Mouse (Mus musculus): ENCODE data around the gene Isy1. TPM values are rescaled to one million over a fixed set of nuclear protein-coding genes. Genes with fewer than 3 reads are reported as not detected.

Isy1 gene
- polyA plus RNA-seq, 1 experiment from 2014 or later, result 81.0 TPM

GRCm38 (mm10) chr6:87796251-87796880 is 42.2 kb downstream of the Isy1 start:
- DNase-seq (ENCODE audit: low spot score) (no peak), ATAC-seq (replicated peaks; ENCODE audit: insufficient number of reproducible peaks, low FRiP score, low TSS enrichment, low read depth) (no peak)
- H3K4me1 ChIP-seq (ENCODE audit: control insufficient read depth, insufficient read depth, low read length), result no peaks in the 10 kb centered on the region
- no peak overlapping the region for H3K4me2 ChIP-seq (ENCODE audit: low read depth, low read length)
- H3K9ac ChIP-seq (replicated peaks; ENCODE audit: low read length), result no peak overlapping the region
- no peak overlapping the region for H3K4me3 ChIP-seq (ENCODE audit: low read depth, low read length)
- H3K9me3 ChIP-seq (replicated peaks; ENCODE audit: control insufficient read depth, low read length), result no peaks in the 10 kb centered on the region
- no peak overlapping the region for H3K27ac ChIP-seq (replicated peaks; ENCODE audit: low read depth, low read length)
- WGBS, result 92% methylated on average over 6 of the region's 6 CpGs
- peaks cover 6% of the 10 kb centered on the region; the same call in 1 of the 2 replicates for H3K36me3 ChIP-seq (replicated peaks; ENCODE audit: control insufficient read depth, insufficient read depth, low read depth, low read length)
- H3K27me3 ChIP-seq (ENCODE audit: control insufficient read depth, insufficient read depth, low read length), result no peaks in the 10 kb centered on the region

DNA sequence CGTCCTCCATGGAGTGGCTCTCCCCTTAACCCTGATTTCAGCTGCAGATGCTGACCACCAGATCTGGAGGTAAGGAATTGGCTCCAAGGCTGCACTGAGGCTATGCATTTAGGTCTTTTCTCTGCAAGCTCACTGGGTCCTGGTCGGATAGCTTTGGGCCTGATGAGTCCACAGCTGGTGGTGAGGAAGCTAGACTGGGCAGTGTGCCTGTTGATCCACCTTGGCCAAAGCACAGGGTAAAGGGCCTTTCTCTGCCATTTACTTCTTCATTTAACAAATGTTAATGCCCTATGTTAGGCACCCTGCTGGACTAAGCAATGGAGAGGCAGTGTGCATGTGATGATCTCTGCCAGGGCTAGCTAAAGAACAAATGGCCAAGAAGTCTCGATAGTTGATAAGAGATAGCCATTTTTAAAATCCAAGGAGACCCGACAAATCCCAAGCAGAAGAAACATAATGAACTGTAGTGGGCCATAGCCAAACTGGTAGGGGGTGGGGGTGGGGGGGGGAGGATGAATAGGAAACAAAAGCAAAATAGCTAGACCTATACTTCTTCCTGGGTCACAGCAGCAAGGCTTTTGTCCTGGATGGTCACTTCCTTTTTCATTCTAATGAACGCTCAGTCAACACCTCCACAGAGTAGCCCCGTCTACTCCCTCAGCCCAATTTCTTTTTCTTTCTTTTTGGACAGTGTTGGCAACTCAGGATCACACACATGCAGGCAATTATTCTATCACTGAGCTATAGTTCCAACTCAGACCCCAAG is 43.0 kb downstream of the Isy1 start:
- Histone ChIP-seq H3K27me3 (ENCODE audit: control insufficient read depth, insufficient read depth, low read length) (no peaks in the 10 kb centered on the region), H3K36me3 (replicated peaks; ENCODE audit: control insufficient read depth, insufficient read depth, low read depth, low read length) (peaks cover 6% of the 10 kb centered on the region; the same call in 1 of the 2 replicates), H3K9me3 (replicated peaks; ENCODE audit: control insufficient read depth, low read length) (no peaks in the 10 kb centered on the region), H3K4me1 (ENCODE audit: control insufficient read depth, insufficient read depth, low read length) (no peaks in the 10 kb centered on the region), H3K4me3 (ENCODE audit: low read depth, low read length) (no peak overlapping the region), H3K4me2 (ENCODE audit: low read depth, low read length) (no peak overlapping the region), H3K9ac (replicated peaks; ENCODE audit: low read length) (no peak overlapping the region), H3K27ac (replicated peaks; ENCODE audit: low read depth, low read length) (no peak overlapping the region)
- DNase-seq (ENCODE audit: low spot score) (no peak), ATAC-seq (replicated peaks; ENCODE audit: insufficient number of reproducible peaks, low FRiP score, low TSS enrichment, low read depth) (no peak)
- 68% methylated on average over 6 of the region's 6 CpGs for WGBS

DNA sequence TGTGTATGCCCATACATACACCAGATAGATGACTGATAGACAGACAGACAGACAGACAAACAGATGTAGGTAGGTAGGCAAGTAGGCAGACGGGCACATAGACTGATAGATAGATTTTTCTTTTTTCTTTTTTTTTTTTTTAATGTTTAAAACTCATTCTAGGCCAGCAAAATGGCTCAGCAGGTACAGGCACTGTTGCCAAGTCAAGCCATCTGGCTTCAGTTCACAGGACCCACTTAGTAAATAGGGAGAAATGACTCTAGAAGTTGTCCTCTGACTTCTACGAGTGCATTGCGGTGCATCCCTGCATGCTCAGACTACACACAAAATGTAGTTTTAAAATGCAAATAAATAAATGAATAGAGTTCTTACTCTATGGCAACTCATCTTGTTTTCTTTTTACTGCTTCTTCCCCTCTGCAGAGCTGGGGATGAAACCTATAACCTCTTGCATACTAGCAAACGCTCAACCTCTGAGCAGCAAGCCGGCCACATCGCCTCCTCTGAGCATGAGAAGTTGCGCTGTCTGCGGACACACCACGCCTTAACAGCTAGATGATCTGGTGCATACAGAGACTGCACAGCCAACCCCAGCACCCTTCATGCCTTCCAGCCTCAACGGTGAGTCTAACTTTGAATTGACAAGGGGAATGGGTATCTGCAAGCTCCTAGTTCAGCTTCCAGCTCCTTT is 44.6 kb downstream of the Isy1 start:
- Histone ChIP-seq H3K9ac (replicated peaks; ENCODE audit: low read length) (no peak overlapping the region), H3K4me1 (ENCODE audit: control insufficient read depth, insufficient read depth, low read length) (no peaks in the 10 kb centered on the region), H3K36me3 (replicated peaks; ENCODE audit: control insufficient read depth, insufficient read depth, low read depth, low read length) (peaks cover 6% of the 10 kb centered on the region; the same call in 1 of the 2 replicates), H3K9me3 (replicated peaks; ENCODE audit: control insufficient read depth, low read length) (no peaks in the 10 kb centered on the region), H3K4me2 (ENCODE audit: low read depth, low read length) (no peak overlapping the region), H3K4me3 (ENCODE audit: low read depth, low read length) (no peak overlapping the region), H3K27me3 (ENCODE audit: control insufficient read depth, insufficient read depth, low read length) (no peaks in the 10 kb centered on the region), H3K27ac (replicated peaks; ENCODE audit: low read depth, low read length) (no peak overlapping the region)
- no peak for DNase-seq (ENCODE audit: low spot score)
- ATAC-seq (replicated peaks; ENCODE audit: insufficient number of reproducible peaks, low FRiP score, low TSS enrichment, low read depth), result no peak
- WGBS, result 93% methylated on average over 10 of the region's 10 CpGs

- no peak for ATAC-seq (replicated peaks; ENCODE audit: insufficient number of reproducible peaks, low FRiP score, low TSS enrichment, low read depth)
- 91% methylated on average over 5 of the region's 5 CpGs for WGBS
Measured at GRCm38 (mm10) chr6:87791826-87792225, 46.8 kb downstream of the Isy1 start.

DNA sequence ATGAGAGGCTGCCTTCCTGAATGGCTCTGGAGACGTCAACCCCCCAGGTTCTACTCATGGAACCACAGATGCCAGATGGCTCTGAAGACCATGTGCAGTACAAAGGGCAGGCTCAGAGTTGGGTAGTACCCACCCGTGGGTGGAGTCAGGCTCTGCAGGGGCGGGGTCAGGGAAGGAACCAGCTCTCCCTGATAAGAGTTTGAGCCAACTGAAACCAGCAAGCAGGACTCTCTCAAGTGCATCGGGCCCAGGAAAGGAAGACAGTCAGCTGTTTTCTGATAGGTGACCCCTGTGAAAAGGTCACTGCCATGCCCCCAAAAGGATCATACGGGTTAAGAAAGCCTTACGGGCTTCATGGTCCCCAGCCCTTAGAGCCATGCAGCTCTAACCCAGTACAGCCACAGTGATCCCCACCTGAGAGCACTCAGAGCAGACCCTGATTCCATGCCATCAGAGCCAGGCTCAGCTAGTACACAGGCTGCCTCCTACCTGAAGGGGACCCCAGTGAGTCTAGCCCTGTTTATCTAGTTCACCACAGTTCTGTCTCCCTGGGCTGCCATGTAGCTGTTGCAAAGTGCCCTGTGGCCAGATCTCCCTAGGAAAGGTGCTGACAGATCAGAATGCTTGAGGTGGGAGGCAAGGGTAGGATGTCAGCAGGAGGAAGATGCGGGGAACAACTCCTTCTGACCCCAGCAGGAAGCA is 47.7 kb downstream of the Isy1 start:
- DNase-seq (ENCODE audit: low spot score), result no peak

More at GRCm38 (mm10) chr6:87791826-87792225, 46.8 kb downstream of the Isy1 start:
- Histone ChIP-seq H3K9ac (replicated peaks; ENCODE audit: low read length) (no peak overlapping the region), H3K36me3 (replicated peaks; ENCODE audit: control insufficient read depth, insufficient read depth, low read depth, low read length) (peaks cover 6% of the 10 kb centered on the region; the same call in 1 of the 2 replicates), H3K4me3 (ENCODE audit: low read depth, low read length) (no peak overlapping the region), H3K27ac (replicated peaks; ENCODE audit: low read depth, low read length) (no peak overlapping the region), H3K4me1 (ENCODE audit: control insufficient read depth, insufficient read depth, low read length) (no peaks in the 10 kb centered on the region), H3K27me3 (ENCODE audit: control insufficient read depth, insufficient read depth, low read length) (no peaks in the 10 kb centered on the region), H3K4me2 (ENCODE audit: low read depth, low read length) (no peak overlapping the region), H3K9me3 (replicated peaks; ENCODE audit: control insufficient read depth, low read length) (no peaks in the 10 kb centered on the region)
- DNase-seq (ENCODE audit: low spot score), result no peak

GRCm38 (mm10) chr6:87789791-87790190 is 48.8 kb downstream of the Isy1 start:
- no peak for ATAC-seq (replicated peaks; ENCODE audit: insufficient number of reproducible peaks, low FRiP score, low TSS enrichment, low read depth)
- H3K27ac ChIP-seq (replicated peaks; ENCODE audit: low read depth, low read length), result no peak overlapping the region
- H3K36me3 ChIP-seq (replicated peaks; ENCODE audit: control insufficient read depth, insufficient read depth, low read depth, low read length), result peaks cover 6% of the 10 kb centered on the region; the same call in 1 of the 2 replicates
- DNase-seq (ENCODE audit: low spot score), result no peak
- H3K4me2 ChIP-seq (ENCODE audit: low read depth, low read length), result no peak overlapping the region
- H3K9me3 ChIP-seq (replicated peaks; ENCODE audit: control insufficient read depth, low read length), result no peaks in the 10 kb centered on the region
- WGBS, result 92% methylated on average over 6 of the region's 6 CpGs
- no peaks in the 10 kb centered on the region for H3K27me3 ChIP-seq (ENCODE audit: control insufficient read depth, insufficient read depth, low read length)
- no peak overlapping the region for H3K4me3 ChIP-seq (ENCODE audit: low read depth, low read length)
- no peaks in the 10 kb centered on the region for H3K4me1 ChIP-seq (ENCODE audit: control insufficient read depth, insufficient read depth, low read length)
- no peak overlapping the region for H3K9ac ChIP-seq (replicated peaks; ENCODE audit: low read length)

More for the DNA sequence above, 47.7 kb downstream of the Isy1 start:
- H3K4me1 ChIP-seq (ENCODE audit: control insufficient read depth, insufficient read depth, low read length), result no peaks in the 10 kb centered on the region
- no peak overlapping the region for H3K9ac ChIP-seq (replicated peaks; ENCODE audit: low read length)
- no peak overlapping the region for H3K27ac ChIP-seq (replicated peaks; ENCODE audit: low read depth, low read length)
- no peak overlapping the region for H3K4me3 ChIP-seq (ENCODE audit: low read depth, low read length)
- no peaks in the 10 kb centered on the region for H3K9me3 ChIP-seq (replicated peaks; ENCODE audit: control insufficient read depth, low read length)
- H3K36me3 ChIP-seq (replicated peaks; ENCODE audit: control insufficient read depth, insufficient read depth, low read depth, low read length), result peaks cover 6% of the 10 kb centered on the region; the same call in 1 of the 2 replicates
- H3K27me3 ChIP-seq (ENCODE audit: control insufficient read depth, insufficient read depth, low read length), result no peaks in the 10 kb centered on the region
- 69% methylated on average over 7 of the region's 7 CpGs for WGBS
- no peak for ATAC-seq (replicated peaks; ENCODE audit: insufficient number of reproducible peaks, low FRiP score, low TSS enrichment, low read depth)
- H3K4me2 ChIP-seq (ENCODE audit: low read depth, low read length), result no peak overlapping the region

DNA sequence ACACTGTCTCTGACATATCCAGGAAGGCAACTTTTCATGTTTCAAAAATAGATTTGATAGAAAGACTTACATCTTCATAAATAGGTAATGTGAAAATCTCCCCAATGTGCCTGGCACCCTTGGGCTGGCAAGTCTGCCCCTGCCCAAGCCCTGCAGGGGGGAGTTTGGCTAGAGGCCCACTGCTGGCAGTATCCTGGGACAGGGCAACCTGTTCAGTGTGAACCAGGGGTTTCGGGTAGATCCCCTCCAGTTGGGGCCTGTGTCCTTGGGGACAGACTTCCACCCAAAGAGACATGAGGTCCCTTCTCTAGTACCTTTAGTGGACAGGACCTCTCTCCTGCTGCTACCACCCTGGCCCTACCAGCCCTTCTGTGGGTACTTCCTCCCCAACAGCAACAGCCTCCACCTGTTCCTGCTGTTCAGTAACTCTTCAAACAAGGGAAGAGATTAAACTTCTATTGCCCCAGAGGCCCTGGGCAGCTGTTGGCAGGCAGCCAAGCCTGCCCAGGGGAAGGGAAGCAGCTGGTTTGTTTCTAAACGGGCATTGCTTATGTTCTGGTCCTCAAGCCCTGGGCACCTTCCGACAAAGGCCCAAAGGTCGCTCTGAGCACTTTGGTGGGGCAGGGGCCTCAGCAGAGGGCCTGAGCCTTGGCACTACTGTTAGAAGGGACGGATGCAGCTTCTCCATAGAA is 49.6 kb downstream of the Isy1 start:
- Histone ChIP-seq H3K27me3 (ENCODE audit: control insufficient read depth, insufficient read depth, low read length) (no peaks in the 10 kb centered on the region), H3K9ac (replicated peaks; ENCODE audit: low read length) (no peak overlapping the region), H3K4me2 (ENCODE audit: low read depth, low read length) (no peak overlapping the region), H3K9me3 (replicated peaks; ENCODE audit: control insufficient read depth, low read length) (no peaks in the 10 kb centered on the region), H3K4me3 (ENCODE audit: low read depth, low read length) (no peak overlapping the region), H3K4me1 (ENCODE audit: control insufficient read depth, insufficient read depth, low read length) (no peaks in the 10 kb centered on the region), H3K36me3 (replicated peaks; ENCODE audit: control insufficient read depth, insufficient read depth, low read depth, low read length) (peaks cover 6% of the 10 kb centered on the region; the same call in 1 of the 2 replicates), H3K27ac (replicated peaks; ENCODE audit: low read depth, low read length) (no peak overlapping the region)
- WGBS, result 62% methylated on average over 5 of the region's 5 CpGs
- ATAC-seq (replicated peaks; ENCODE audit: insufficient number of reproducible peaks, low FRiP score, low TSS enrichment, low read depth) (no peak), DNase-seq (ENCODE audit: low spot score) (no peak)

Data from embryonic facial prominence, embryonic 11.5 days (tissue).